Mouse (Mus musculus): ENCODE data around the gene Lyrm4. TPM values are rescaled to one million over a fixed set of nuclear protein-coding genes. Genes with fewer than 3 reads are reported as not detected.

Gene Lyrm4
- 11.9 and 12.6 TPM in 2 replicates for polyA plus RNA-seq (2012; rRNA removed)

DNA sequence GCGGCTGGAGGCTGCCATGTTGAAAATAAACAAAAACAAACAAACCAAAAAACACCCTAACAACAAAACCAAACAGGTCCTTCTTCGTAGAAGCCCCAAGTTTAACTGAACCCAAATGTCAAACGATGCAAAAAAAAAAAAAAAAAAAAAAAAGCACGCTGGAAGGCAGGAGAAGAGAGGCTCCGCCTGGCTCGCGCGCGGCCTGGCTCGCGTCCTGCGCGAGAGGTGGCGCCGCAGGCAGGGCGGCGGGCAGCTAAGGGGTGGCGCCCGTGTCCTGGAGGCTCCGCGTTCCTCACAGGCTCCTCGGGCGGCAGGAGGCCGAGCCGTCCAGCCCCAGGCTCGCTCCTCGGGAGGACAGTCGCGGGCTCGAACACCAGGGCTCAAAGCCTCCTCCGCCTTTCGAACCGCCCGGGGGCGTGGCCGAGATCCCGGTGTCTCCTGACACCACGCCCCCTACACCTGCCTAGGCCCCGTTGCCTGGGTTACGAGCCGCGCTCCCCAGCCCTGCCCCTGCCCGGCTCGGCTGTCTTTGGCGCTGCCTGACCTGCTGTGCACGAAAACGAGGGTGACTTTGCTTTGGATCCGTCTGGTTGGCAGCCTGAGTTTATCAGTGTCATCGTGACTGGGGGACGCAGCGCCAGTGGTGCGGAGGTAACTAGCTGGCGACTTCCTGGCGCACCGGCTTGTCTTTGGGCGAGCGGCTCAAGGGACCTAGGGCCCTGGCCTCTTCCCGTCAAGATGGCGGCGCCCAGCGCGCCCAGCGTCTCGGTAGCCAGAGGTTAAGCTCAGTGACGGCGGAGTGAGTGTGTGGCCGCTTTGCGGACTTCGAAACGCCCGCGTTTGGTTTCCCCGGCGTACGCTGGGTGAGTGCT, at the start of gene Lyrm4, which contains the start of gene Fars2:
Gene Lyrm4 (minus strand): TSS at position 384 of the 872 bp plus-strand sequence.
Gene Fars2 (plus strand): TSS at position 270 of the 872 bp plus-strand sequence.
- TF ChIP-seq CTCF (IDR thresholded peaks at IDR 0.05; ENCODE audit: borderline replicate concordance, extremely low read depth, insufficient read depth, insufficient read length) (no peak), POLR2A (IDR thresholded peaks at IDR 0.05; ENCODE audit: borderline replicate concordance, extremely low read depth, insufficient read depth, insufficient read length, poor library complexity, severe bottlenecking) (peak; percentile 63; the same call in 1 of the 2 replicates)
- peak; percentile 98 for DNase-seq (ENCODE audit: low read depth)

DNA sequence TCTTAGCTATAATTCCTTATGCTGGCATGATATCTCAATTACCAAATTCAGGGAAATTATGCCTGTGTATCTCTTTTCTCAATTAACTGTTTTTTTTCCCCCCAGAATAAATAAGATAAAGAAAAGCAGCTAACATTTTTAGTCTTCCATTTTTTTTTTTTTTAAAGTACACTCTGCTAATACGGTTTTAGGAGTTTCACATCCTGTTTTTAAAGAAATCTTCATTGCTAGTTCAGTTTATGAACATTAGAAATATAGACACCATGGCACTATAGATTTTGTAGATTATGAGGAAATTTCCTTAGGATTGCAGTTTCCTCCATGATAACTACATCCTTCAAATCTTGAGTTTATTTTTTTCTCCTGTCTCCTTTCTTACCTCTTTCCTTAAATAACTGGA, 46.6 kb upstream of the Lyrm4 start:
- no peak for TF ChIP-seq POLR2A (IDR thresholded peaks at IDR 0.05; ENCODE audit: borderline replicate concordance, extremely low read depth, insufficient read depth, insufficient read length, poor library complexity, severe bottlenecking)
- no peak for TF ChIP-seq CTCF (IDR thresholded peaks at IDR 0.05; ENCODE audit: borderline replicate concordance, extremely low read depth, insufficient read depth, insufficient read length)
- no peak for DNase-seq (ENCODE audit: low read depth)

DNA sequence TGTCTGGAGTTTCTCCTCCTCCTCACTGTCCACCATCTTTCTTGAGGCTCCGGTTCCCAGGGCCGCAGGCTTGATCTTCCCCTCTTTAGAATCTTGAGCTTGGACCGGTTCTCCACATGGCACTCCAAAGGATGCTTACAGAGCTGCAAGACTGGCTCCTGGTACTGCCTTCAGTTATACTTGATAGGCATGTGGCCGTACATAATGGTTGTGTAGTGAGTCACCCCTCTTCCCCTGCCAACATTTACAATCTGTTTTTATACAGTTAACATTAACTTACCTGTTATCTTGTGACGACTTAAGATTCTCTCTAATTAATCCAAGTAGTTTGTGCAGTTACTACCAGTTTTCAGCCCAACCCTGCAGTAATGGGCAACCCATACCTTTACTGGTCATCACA, 46.1 kb upstream of the Lyrm4 start:
- DNase-seq (ENCODE audit: low read depth), result no peak
- no peak for TF ChIP-seq POLR2A (IDR thresholded peaks at IDR 0.05; ENCODE audit: borderline replicate concordance, extremely low read depth, insufficient read depth, insufficient read length, poor library complexity, severe bottlenecking)
- no peak for TF ChIP-seq CTCF (IDR thresholded peaks at IDR 0.05; ENCODE audit: borderline replicate concordance, extremely low read depth, insufficient read depth, insufficient read length)

DNA sequence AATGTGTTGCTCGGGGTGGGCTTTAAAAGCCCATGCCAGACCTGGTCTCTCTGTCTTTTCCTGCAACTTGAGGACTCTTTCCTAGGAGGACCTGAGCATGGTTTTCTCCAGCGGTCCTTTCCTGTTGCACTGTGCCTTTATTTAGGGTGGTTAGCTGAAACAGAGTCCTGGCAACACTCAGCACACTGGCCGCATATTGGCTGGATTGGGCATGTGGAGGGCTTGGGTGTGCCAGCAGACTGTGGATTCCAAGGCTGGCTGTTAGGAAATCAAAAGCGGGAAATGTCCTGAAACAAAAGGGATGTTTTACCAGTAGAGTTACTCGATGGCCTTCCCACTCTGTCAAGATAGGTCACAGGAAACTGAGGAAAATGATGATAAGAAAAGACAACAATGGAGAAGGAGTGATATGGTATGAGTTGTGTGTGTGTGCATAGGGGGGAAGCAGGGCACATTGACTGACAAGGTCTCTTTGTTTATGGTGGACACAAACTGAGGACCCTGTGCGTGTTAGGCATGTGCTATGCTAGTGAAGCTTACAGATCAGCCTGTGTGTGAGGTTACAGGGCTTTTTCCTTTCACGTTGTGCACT, 39.1 kb upstream of the Lyrm4 start:
- DNase-seq (ENCODE audit: low read depth), result no peak
- TF ChIP-seq CTCF (IDR thresholded peaks at IDR 0.05; ENCODE audit: borderline replicate concordance, extremely low read depth, insufficient read depth, insufficient read length) (no peak), POLR2A (IDR thresholded peaks at IDR 0.05; ENCODE audit: borderline replicate concordance, extremely low read depth, insufficient read depth, insufficient read length, poor library complexity, severe bottlenecking) (no peak)

DNA sequence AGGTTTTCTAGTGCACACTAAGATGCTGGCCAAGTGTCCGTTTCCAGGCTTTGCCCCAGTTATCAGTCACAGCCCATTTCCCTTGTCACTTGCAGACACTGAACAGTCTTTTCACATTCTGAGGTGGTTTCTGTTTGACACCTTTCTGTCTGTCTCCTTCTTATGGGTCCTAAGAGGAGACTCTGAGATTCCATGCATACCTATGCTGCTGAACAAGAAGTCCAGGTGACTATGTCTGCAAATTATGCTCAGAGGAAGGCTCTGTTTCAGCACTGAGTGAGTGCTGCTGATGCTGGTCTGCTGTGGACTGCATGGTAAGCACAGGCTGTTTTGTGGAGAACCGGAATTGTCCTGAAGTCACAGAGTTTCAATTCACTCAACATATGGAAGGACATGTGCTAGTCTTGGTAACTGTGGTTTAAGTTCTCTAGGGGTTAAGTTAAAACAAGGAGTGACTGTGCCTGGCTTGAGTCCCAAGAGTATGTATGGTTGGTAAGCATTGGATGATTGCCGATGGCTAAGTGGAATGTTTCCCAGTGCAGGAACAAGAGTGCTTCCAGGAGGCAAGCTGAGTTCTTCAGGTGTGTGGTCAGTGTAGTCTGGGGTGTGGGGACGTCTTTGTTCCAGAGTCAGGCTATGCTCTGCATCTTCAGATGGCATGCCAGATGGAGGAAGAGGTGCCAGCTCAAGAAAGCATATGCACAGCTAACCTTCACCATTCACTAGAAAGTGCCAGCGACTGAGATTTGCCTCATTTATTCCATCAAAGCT, 35.6 kb upstream of the Lyrm4 start:
- peak; percentile 19 for DNase-seq (ENCODE audit: low read depth)
- TF ChIP-seq POLR2A (IDR thresholded peaks at IDR 0.05; ENCODE audit: borderline replicate concordance, extremely low read depth, insufficient read depth, insufficient read length, poor library complexity, severe bottlenecking), result no peak
- TF ChIP-seq CTCF (IDR thresholded peaks at IDR 0.05; ENCODE audit: borderline replicate concordance, extremely low read depth, insufficient read depth, insufficient read length), result no peak

DNA sequence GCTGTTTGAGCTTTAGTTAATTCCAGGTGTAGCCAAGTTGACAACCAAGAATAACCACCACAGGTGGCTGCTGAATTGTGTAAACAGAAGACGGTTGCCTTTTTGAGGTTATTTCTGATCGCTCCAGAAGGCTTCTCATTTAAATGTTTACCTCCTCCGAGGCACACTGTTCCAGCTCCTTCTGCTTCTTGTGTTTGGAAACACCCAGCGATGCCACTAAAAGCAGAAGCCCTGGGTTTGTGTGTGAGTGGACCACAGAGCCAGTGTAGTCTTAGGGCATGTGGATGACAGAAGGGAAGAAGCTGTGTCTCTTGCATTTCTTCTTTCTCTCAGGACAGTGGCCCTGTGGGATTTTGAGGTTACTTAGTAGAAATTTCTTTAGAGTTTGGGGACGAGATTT, 32.9 kb upstream of the Lyrm4 start:
- no peak for DNase-seq (ENCODE audit: low read depth)
- no peak for TF ChIP-seq CTCF (IDR thresholded peaks at IDR 0.05; ENCODE audit: borderline replicate concordance, extremely low read depth, insufficient read depth, insufficient read length)
- no peak for TF ChIP-seq POLR2A (IDR thresholded peaks at IDR 0.05; ENCODE audit: borderline replicate concordance, extremely low read depth, insufficient read depth, insufficient read length, poor library complexity, severe bottlenecking)

DNA sequence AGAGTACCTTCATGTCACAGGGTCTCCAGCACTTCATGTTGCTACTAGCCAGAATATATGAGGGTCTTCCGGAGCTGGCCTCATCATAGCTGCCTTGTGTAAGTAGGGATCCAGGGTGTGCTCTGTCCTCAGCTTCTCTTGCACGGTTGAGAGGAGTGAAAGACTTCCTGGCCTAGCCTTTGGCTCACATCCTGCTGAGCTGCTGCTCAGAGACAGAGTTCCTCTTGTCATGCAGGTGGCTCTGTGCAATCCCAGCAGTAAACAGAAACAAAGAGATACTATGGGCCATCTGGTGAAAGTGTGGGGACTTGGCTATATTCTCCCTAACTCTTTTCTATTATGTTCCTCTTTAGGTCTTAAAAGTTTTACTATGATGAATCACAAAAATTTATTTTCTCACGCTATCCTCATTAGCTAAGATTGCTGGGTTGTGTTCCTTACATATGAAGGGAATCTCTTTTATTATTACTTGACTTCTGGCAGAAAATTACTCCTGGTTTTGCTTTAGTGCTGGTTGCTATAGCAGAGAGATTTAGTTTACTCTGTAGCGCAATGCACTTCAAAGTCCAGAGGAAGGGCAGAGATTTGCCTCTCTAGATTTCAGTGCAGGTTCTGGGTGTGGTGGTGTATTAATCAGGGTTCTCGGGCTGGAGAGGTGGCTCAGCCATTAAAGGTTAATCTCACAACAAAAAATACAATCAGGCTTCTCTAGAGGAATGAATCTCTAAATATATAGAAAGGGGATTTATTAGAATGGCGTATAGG, 32.0 kb upstream of the Lyrm4 start:
- TF ChIP-seq CTCF (IDR thresholded peaks at IDR 0.05; ENCODE audit: borderline replicate concordance, extremely low read depth, insufficient read depth, insufficient read length) (no peak), POLR2A (IDR thresholded peaks at IDR 0.05; ENCODE audit: borderline replicate concordance, extremely low read depth, insufficient read depth, insufficient read length, poor library complexity, severe bottlenecking) (no peak)
- DNase-seq (ENCODE audit: low read depth), result peak; percentile 54

DNA sequence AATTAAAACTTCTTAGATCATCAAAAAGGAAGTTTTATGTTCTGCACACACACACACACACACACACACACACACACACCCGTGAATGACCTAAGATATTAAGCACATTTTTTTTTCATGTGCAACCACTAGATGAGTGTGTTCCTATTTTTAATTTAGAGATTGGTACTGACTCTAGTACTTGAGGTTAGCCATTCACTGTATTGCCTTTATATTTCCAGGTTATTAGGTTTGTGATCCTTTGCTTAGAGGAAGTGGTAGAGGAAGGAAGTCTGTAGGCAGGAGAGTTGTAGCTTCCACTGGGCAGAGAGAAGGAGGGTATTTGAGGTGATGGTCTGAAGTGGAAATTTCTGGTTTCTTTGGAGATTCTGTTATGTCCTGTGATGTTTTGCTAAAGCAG, 28.3 kb upstream of the Lyrm4 start:
- no peak for DNase-seq (ENCODE audit: low read depth)
- TF ChIP-seq POLR2A (IDR thresholded peaks at IDR 0.05; ENCODE audit: borderline replicate concordance, extremely low read depth, insufficient read depth, insufficient read length, poor library complexity, severe bottlenecking) (no peak), CTCF (IDR thresholded peaks at IDR 0.05; ENCODE audit: borderline replicate concordance, extremely low read depth, insufficient read depth, insufficient read length) (no peak)

DNA sequence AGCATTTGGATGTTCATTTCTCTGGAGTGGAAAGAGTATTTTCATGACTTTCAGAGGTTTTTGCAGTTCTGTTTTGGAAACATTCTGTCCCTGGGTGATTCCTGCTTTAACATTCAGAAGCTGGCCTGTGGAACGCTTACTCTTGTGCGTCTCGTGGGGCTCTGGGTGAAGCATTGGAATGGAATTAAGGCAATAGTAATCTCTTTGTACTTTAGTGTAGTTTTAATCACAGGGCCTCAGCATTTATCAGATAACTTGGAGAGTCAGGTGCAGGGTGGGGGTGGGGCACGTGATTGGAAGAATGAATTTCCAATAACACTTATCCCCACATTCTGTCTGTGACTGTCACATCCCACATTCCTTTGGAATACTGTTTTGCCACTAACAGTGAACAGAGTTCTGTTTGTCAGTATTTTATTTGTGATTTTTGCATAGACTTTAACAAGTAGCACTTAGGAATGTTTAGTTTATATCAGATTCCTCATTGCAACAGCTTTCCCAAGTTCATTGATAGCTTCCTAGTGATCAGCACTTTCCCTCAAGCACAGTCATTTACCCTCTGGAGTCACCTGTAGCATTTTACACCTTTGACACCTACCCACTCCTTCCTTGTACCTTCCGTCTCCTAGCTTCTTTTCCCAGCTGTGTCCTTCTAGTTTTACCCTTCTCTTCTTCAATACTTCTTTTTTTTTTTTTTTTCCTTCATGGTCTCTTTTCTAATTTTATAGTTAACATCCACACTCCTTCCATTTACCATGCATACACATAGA, 23.1 kb upstream of the Lyrm4 start:
- no peak for TF ChIP-seq POLR2A (IDR thresholded peaks at IDR 0.05; ENCODE audit: borderline replicate concordance, extremely low read depth, insufficient read depth, insufficient read length, poor library complexity, severe bottlenecking)
- no peak for TF ChIP-seq CTCF (IDR thresholded peaks at IDR 0.05; ENCODE audit: borderline replicate concordance, extremely low read depth, insufficient read depth, insufficient read length)
- no peak for DNase-seq (ENCODE audit: low read depth)

DNA sequence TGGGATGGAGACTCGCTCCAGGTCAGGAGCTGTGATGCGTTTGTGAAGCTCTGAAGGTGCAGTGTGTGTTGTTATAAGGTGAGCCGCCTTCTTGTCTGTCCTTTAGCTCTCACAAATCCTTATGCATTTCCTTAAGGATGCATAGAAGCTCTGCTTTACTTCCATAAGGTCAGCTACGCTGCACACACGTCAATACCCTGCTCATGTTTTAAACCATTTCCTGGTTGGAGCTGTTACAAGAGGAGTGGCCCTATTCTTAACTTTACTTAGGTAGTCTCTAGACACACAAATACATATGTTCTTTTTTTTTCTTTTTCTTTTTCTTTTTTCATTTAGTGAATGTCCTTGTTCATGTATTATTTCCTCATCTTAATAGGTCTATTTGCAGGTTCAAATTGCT, 22.4 kb upstream of the Lyrm4 start:
- TF ChIP-seq POLR2A (IDR thresholded peaks at IDR 0.05; ENCODE audit: borderline replicate concordance, extremely low read depth, insufficient read depth, insufficient read length, poor library complexity, severe bottlenecking) (no peak), CTCF (IDR thresholded peaks at IDR 0.05; ENCODE audit: borderline replicate concordance, extremely low read depth, insufficient read depth, insufficient read length) (no peak)
- DNase-seq (ENCODE audit: low read depth), result no peak

All from brain, embryonic 14.5 days (tissue).